Mouse (Mus musculus) gastrocnemius, adult 2 months (tissue): ENCODE measurements around the gene Entpd8. TPM values are rescaled to one million over a fixed set of nuclear protein-coding genes. Genes with fewer than 3 reads are reported as not detected.

Experiments
- DNase-seq: peaks from one replicate; pipeline ENCODE4 v3.0.0; 2022
- H3K27ac ChIP-seq: fragments of 200-600 bp; 2 replicates; pipeline ENCODE4 v1.8.1; 2022; ENCODE audit warnings: mild to moderate bottlenecking
- H3K4me3 ChIP-seq: fragments of 200-600 bp; 2 replicates; pipeline ENCODE4 v1.8.1; 2022; ENCODE audit warnings: mild to moderate bottlenecking, moderate library complexity
- CTCF ChIP-seq: fragments of 200-600 bp; IDR thresholded peaks from 2 replicates; pipeline ENCODE4 v1.8.1; 2022; ENCODE audit warnings: antibody characterized with exemption, mild to moderate bottlenecking, moderate library complexity
- intact Hi-C: fragments of 180-260 bp; cut with DNase I; formaldehyde crosslinking; loops from one replicate; pipeline ENCODE4 v1.15.1; 2025
- total RNA-seq, 2 experiments: library from RNA; stranded (reverse); gene quantifications; 2 replicates each; pipeline ENCODE4 v1.2.3; 2021

The Entpd8 gene
- total RNA-seq, 2 experiments from 2014 or later = not detected

DNA sequence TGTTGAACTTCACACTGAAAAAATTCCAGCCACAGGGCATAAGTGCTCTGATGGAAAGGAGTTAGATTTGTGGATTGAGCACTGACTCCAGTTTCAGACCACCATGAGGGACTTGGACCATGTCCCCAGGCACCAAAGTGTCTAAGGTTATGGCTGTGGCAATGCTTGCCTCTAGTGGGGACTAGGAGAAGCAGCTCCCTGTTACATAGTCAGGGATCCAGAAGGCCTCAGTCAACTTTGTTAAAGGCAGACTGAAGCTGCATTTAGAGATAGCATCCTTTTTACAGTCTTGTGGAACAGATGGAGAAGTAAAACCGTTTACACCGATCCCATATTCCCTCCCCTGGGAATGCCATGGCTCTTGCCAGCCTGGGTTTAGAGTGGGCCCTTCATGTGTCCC is 24.0 kb downstream of the Entpd8 start:
- DNase-seq = no peak
- Histone ChIP-seq H3K27ac (no peak overlapping the region), H3K4me3 (no peak overlapping the region)
- intact Hi-C loops = no loop called here
- no peak for TF ChIP-seq CTCF

- TF ChIP-seq CTCF = no peak
- H3K4me3 ChIP-seq = no peak overlapping the region
- intact Hi-C loops = no loop called here
- no peak for DNase-seq
- H3K27ac ChIP-seq = peak overlapping the region; percentile 28; the same call in 1 of the 2 replicates
These were observed 25.9 kb downstream of the Entpd8 start for GRCm38 (mm10) chr2:25106045-25106444.

- no peak for DNase-seq
- TF ChIP-seq CTCF = no peak
- Histone ChIP-seq H3K27ac (no peak overlapping the region), H3K4me3 (no peak overlapping the region)
- intact Hi-C loops = no loop called here
These were observed 29.4 kb downstream of the Entpd8 start for GRCm38 (mm10) chr2:25109487-25109886.

GRCm38 (mm10) chr2:25110505-25111183 is 30.5 kb downstream of the Entpd8 start:
- DNase-seq = no peak
- intact Hi-C loops = no loop called here
- TF ChIP-seq CTCF = no peak
- peak overlapping the region; percentile 56 for H3K27ac ChIP-seq
- H3K4me3 ChIP-seq = no peak overlapping the region

DNA sequence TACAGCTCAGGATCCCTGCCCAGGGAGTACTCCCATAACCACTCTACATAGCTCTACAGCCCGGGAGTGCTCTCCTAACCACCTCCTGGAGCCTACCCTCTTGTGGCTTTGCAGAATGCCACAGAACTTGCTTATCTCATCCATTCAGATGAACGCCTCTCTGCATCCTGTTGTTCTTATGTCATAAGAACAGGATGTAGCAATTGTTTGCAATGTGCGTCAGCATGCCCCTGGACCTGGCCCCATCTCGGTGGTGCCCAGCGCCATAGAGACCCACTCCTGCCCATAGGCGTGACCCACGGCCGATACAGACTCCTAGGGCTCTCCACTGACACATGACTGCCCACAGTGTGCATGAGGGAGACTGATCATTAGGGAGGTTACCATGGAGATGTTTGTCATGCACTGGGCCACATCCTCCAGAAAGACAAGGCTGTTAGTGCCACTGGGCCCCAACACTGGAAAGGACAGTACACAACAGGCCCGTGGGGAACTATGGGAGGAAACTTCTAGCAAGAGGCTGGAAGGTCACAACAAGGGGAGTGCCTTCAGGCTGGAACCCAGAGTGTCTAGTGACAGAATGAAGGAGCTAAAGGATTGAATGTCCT is 31.2 kb downstream of the Entpd8 start:
- no peak for DNase-seq
- no peak for TF ChIP-seq CTCF
- H3K27ac ChIP-seq = peak overlapping the region; percentile 56
- H3K4me3 ChIP-seq = no peak overlapping the region
- intact Hi-C loops = no loop called here

DNA sequence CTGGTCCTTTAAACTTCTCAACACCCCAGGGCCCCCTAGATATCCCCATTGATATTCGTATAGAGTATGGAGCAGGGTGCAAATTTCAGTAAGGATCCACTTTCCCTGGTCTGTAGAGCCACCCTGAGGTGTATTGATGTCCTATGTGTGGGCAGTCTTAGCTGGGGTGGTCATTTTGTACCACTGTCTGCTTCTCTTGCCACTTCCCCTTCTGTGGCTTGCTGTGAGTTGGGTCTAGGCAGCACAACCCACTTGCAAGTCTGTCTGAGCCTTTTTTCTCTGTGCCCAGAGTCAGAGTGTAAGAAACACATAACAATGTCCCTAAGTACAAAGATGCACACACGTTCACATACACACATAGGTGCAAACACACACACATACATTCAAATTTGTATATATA is 34.2 kb downstream of the Entpd8 start:
- Histone ChIP-seq H3K27ac (no peak overlapping the region), H3K4me3 (no peak overlapping the region)
- intact Hi-C loops = no loop called here
- DNase-seq = no peak
- TF ChIP-seq CTCF = no peak

GRCm38 (mm10) chr2:25115442-25115841 is 35.3 kb downstream of the Entpd8 start:
- Histone ChIP-seq H3K27ac (no peak overlapping the region), H3K4me3 (no peak overlapping the region)
- no peak for TF ChIP-seq CTCF
- DNase-seq = no peak
- intact Hi-C loops = no loop called here

DNA sequence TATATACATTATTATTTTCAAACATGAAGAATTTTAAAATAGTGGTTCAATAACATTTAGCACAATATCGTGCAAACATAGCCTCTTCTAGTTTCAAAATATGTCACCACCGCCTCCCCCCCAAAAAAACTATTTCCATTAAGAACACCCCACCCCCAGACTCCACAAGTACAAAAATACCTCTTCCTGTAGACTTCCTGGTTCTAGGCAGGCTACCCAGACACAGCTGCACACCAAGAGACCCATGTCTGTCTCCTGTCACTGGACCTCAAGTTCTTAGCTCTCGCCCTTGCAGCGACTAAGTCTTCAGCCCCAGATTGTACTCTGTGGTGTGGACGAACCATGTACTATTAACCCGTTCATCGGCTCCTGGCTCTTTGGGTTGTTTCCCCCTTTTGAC is 40.9 kb downstream of the Entpd8 start:
- intact Hi-C loops = loop anchor here (10.0 kb wide), 2 partner anchors 134 to 204 kb away; partner anchors contain the start of gene Tmem203
- no peak overlapping the region for H3K27ac ChIP-seq
- no peak for DNase-seq
- no peak overlapping the region for H3K4me3 ChIP-seq
- TF ChIP-seq CTCF = no peak

DNA sequence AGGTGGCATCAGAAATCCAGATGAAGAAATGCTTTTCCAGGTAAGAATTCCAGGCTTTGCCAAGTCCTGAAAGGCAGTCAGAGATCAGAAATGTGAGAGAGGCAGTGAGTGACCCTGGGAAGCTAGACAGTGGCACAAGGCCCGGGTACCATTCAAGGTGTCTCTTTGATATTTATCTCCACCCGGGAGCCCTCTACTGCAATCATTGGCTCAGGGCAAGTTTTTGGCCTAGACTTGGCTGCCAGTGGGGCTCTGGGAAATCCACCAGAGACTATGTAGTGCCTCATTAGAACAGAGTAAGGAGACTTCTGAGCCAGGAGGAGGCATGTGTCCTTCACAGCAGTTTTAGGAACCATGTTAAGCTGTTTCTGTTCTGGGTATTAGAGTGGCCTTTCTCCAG is 42.6 kb downstream of the Entpd8 start:
- DNase-seq = no peak
- intact Hi-C loops = loop anchor here (10.0 kb wide), 2 partner anchors 132 to 202 kb away; partner anchors contain the start of gene Tmem203
- no peak for TF ChIP-seq CTCF
- H3K4me3 ChIP-seq = no peak overlapping the region
- H3K27ac ChIP-seq = no peak overlapping the region

DNA sequence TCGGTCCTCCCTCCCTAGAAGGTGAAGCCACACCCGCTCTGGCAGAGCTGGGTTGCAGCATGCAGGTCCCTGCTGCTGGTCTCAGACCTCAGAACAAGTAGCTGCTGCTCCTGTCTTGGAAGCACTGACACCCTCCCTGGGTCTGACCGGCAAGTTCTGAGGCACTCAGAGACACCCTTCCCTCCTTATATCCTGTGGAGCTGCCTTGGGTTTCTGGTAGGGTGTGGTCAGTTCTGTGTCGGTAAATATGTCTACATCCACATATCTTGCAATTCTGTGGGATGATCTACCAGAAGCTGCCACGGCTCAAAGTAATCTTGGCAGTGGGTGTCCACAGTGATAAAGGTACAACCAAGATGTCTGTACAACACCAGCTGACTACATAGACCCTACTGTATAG is 43.4 kb downstream of the Entpd8 start:
- no peak overlapping the region for H3K27ac ChIP-seq
- DNase-seq = no peak
- intact Hi-C loops = loop anchor here (10.0 kb wide), 2 partner anchors 131 to 201 kb away; partner anchors contain the start of gene Tmem203
- TF ChIP-seq CTCF = no peak
- H3K4me3 ChIP-seq = no peak overlapping the region

DNA sequence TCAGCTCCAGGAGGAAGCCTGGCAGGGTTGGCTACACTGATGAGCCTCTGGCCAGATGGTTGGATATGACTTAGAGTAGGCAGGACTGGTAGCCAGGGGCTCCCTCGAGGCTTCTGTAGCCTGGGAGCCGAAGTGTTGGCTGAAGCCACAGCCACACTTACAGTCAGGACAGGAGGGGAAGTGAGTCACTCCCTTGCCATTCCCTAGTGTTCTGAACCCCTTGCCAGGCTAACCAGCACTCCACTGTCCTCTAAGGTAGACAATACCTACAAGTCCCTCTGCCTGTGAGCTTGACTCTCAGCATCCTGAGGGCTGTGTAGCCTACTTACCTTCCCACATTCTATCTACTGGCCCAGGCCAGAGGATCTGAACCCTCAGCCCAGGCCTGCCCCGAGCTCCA is 44.3 kb downstream of the Entpd8 start:
- no peak overlapping the region for H3K4me3 ChIP-seq
- intact Hi-C loops = loop anchor here (10.0 kb wide), 2 partner anchors 130 to 200 kb away; partner anchors contain the start of gene Tmem203
- DNase-seq = no peak
- TF ChIP-seq CTCF = no peak
- H3K27ac ChIP-seq = no peak overlapping the region

GRCm38 (mm10) chr2:25125146-25125545 is 45.0 kb downstream of the Entpd8 start:
- DNase-seq = no peak
- no peak for TF ChIP-seq CTCF
- Histone ChIP-seq H3K27ac (no peak overlapping the region), H3K4me3 (no peak overlapping the region)
- intact Hi-C loops = loop anchor here (5.0 to 10.0 kb wide), 3 partner anchors 130 to 200 kb away; partner anchors contain the start of gene Tmem203
